ENCODE assay signal across 20 mouse cellular contexts in genomic region chr1:165084753-165085152, GRCm38 (mm10).
DNase-seq lines count a peak whose midpoint lies in the region; ATAC-seq and TF ChIP-seq lines count a peak whose summit lies in the region.
"Had no signal": no experiment of that assay in that cellular context is flagged by ENCODE, and none has a peak within 500 bp of the region (broad histone marks: within the 10 kb centered on the region; RNA-seq: fewer than 3 reads in every experiment).

No protein-coding gene starts in this region.

- H3K36me3 ChIP-seq in stomach, postnatal 0 days (ENCODE audit: control insufficient read depth, insufficient read depth, low read length) = no peaks in the 10 kb centered on the region
- H3K36me3 ChIP-seq: embryonic facial prominence, embryonic 15.5 days; kidney, embryonic 15.5 days; limb, embryonic 10.5 days; neural tube, embryonic 15.5 days; stomach, embryonic 15.5 days had no signal

- H3K4me1 ChIP-seq in cortical plate, adult 2 months (ENCODE audit: control insufficient read depth, insufficient read depth, low read length) = peaks cover 8% of the 10 kb centered on the region
- H3K4me1 ChIP-seq in stomach, postnatal 0 days (replicated peaks; ENCODE audit: control insufficient read depth, insufficient read depth) = no peaks in the 10 kb centered on the region
- H3K4me1 ChIP-seq: embryonic facial prominence, embryonic 15.5 days; kidney, embryonic 15.5 days; limb, embryonic 10.5 days; stomach, embryonic 15.5 days had no signal

- no peak for DNase-seq in layer of hippocampus, adult 2 months (ENCODE audit: low spot score in 2 of 2)
- no peak for DNase-seq in layer of hippocampus, postnatal 36 days
- DNase-seq in CD4-positive, CD25-positive, alpha-beta regulatory T cell, adult 2 months (ENCODE audit: low read depth, low spot score) = peak; percentile 68
- DNase-seq in naive thymus-derived CD4-positive, alpha-beta T cell, adult 2 months (ENCODE audit: low read depth) = peak; percentile 21
- DNase-seq in stomach, postnatal 0 days (ENCODE audit: low spot score) = no peak
- DNase-seq in kidney, adult 11 months = no peak
- DNase-seq: B cell, adult 2 months; cerebellum, adult 2 months; cerebellum, postnatal 36 days; kidney, postnatal 4 days; liver, postnatal 0 days; thymus, adult 18-20 months had no signal

- ATAC-seq in stomach, postnatal 0 days (ENCODE audit: low FRiP score, low TSS enrichment) = no peak
- ATAC-seq: intestine, postnatal 0 days; liver, postnatal 0 days; lung, postnatal 0 days had no signal

- 75% methylated on average over 9 of the region's 9 CpGs for WGBS in stomach, postnatal 0 days

- no peak overlapping the region for H3K4me2 ChIP-seq in stomach, postnatal 0 days (replicated peaks; ENCODE audit: low read depth)
- H3K4me2 ChIP-seq: embryonic facial prominence, embryonic 15.5 days; kidney, embryonic 15.5 days; neural tube, embryonic 15.5 days; stomach, embryonic 15.5 days had no signal

- no peaks in the 10 kb centered on the region for H3K9me3 ChIP-seq in stomach, postnatal 0 days (ENCODE audit: control insufficient read depth, low read length)
- H3K9me3 ChIP-seq: embryonic facial prominence, embryonic 15.5 days; kidney, embryonic 15.5 days; limb, embryonic 10.5 days; neural tube, embryonic 15.5 days; stomach, embryonic 15.5 days had no signal

- no peak for TF ChIP-seq POLR2A in cortical plate, adult 2 months (IDR thresholded peaks at IDR 0.05; ENCODE audit: extremely low read depth, insufficient read depth, low read length)

- no peak for TF ChIP-seq EP300 in stomach, postnatal 0 days (optimal IDR thresholded peaks at IDR 0.05)

- no peak for TF ChIP-seq CTCF in layer of hippocampus, adult 2 months (conservative IDR thresholded peaks at IDR 0.05)
- TF ChIP-seq CTCF in cortical plate, adult 2 months (IDR thresholded peaks at IDR 0.05; ENCODE audit: extremely low read depth, insufficient read depth, low read length) = no peak
- TF ChIP-seq CTCF in stomach, postnatal 0 days (IDR thresholded peaks at IDR 0.05; ENCODE audit: low read depth) = no peak

- H3K9ac ChIP-seq in stomach, postnatal 0 days (ENCODE audit: low read length) = no peak overlapping the region
- H3K9ac ChIP-seq: embryonic facial prominence, embryonic 15.5 days; kidney, embryonic 15.5 days; liver, postnatal 0 days; neural tube, embryonic 15.5 days; stomach, embryonic 15.5 days had no signal

- H3K4me3 ChIP-seq in layer of hippocampus, adult 2 months = no peak overlapping the region
- no peak overlapping the region for H3K4me3 ChIP-seq in cortical plate, adult 2 months (ENCODE audit: insufficient read depth, low read length)
- no peak overlapping the region for H3K4me3 ChIP-seq in stomach, postnatal 0 days (ENCODE audit: low read depth, low read length)
- H3K4me3 ChIP-seq: embryonic facial prominence, embryonic 15.5 days; kidney, embryonic 15.5 days; limb, embryonic 10.5 days; neural tube, embryonic 15.5 days; stomach, embryonic 15.5 days had no signal

- peak overlapping the region; percentile 75 for H3K27ac ChIP-seq in layer of hippocampus, adult 2 months
- H3K27ac ChIP-seq in cortical plate, adult 2 months (ENCODE audit: insufficient read depth, low read length) = peak overlapping the region; percentile 21; the same call in 1 of the 2 replicates
- H3K27ac ChIP-seq in stomach, postnatal 0 days (replicated peaks) = no peak overlapping the region
- H3K27ac ChIP-seq: embryonic facial prominence, embryonic 15.5 days; kidney, embryonic 15.5 days; limb, embryonic 10.5 days; neural tube, embryonic 15.5 days; stomach, embryonic 15.5 days had no signal

- H3K27me3 ChIP-seq in stomach, postnatal 0 days (ENCODE audit: control insufficient read depth, insufficient read depth, low read length) = no peaks in the 10 kb centered on the region
- H3K27me3 ChIP-seq: embryonic facial prominence, embryonic 15.5 days; kidney, embryonic 15.5 days; neural tube, embryonic 15.5 days; stomach, embryonic 15.5 days had no signal

Comparison
In these comparisons a context has a peak if more than half of its experiments do, and no peak if none do; other contexts are left out.
1. DNase-seq: peak in CD4-positive, CD25-positive, alpha-beta regulatory T cell, adult 2 months (single experiment) and naive thymus-derived CD4-positive, alpha-beta T cell, adult 2 months (single experiment); none in layer of hippocampus, adult 2 months (0 of 2), layer of hippocampus, postnatal 36 days (0 of 2), stomach, postnatal 0 days (single experiment) and kidney, adult 11 months (single experiment).